Mouse (Mus musculus) neural tube, embryonic 12.5 days (tissue): Measurements from ENCODE around the gene Coq9. TPM values are rescaled to one million over a fixed set of nuclear protein-coding genes. Genes with fewer than 3 reads are reported as not detected.
A peak's percentile ranks its signal among the peaks of the same experiment; 100 is the strongest.

Experiments
- ATAC-seq: fragments of 200-750 bp; cut with Nextera tagmentation; 2 replicates; pipeline ENCODE4 v1.8.0; 2017; ENCODE audit warnings: low read depth, mild to moderate bottlenecking, moderate TSS enrichment, moderate library complexity; ENCODE audit not compliant: low FRiP score
- H3K27ac ChIP-seq: fragments of 300-500 bp; sonication (generic); 2 replicates; pipeline ENCODE4 v1.5.1; 2016
- H3K27me3 ChIP-seq: fragments of 300-500 bp; sonication (generic); replicated peaks from 2 replicates; pipeline ENCODE4 v1.6.1; 2016; ENCODE audit warnings: mild to moderate bottlenecking
- H3K36me3 ChIP-seq: fragments of 300-500 bp; sonication (generic); 2 replicates; pipeline ENCODE4 v1.6.1; 2016; ENCODE audit warnings: mild to moderate bottlenecking
- H3K4me1 ChIP-seq: fragments of 300-500 bp; sonication (generic); 2 replicates; pipeline ENCODE4 v1.6.1; 2016
- H3K4me2 ChIP-seq: fragments of 300-500 bp; sonication (generic); replicated peaks from 2 replicates; pipeline ENCODE4 v1.6.1; 2016; ENCODE audit warnings: mild to moderate bottlenecking
- H3K4me3 ChIP-seq: fragments of 300-500 bp; sonication (generic); 2 replicates; pipeline ENCODE4 v1.5.1; 2016
- H3K9ac ChIP-seq: fragments of 300-500 bp; sonication (generic); 2 replicates; pipeline ENCODE4 v1.6.1; 2016; ENCODE audit warnings: mild to moderate bottlenecking
- H3K9me3 ChIP-seq: fragments of 300-500 bp; sonication (generic); 2 replicates; pipeline ENCODE4 v1.6.1; 2016; ENCODE audit warnings: mild to moderate bottlenecking
- WGBS: fragments of 180-500 bp; shearing (Covaris S2); methylation state at CpG from one replicate; pipeline ENCODE4 v1.1.7; 2016; 5-methylcytosine and 5-hydroxymethylcytosine counted together
- polyA plus RNA-seq: library from polyadenylated mRNA; unstranded; fragments of >200 nt; fragmentation: Nextera tagmentation; extraction: Ambion mirVana; gene quantifications from 2 replicates; pipeline ENCODE4 v1.2.1, GENCODE M21; 2016

The Coq9 gene
- polyA plus RNA-seq, 1 experiment from 2014 or later: 52.3 TPM

GRCm38 (mm10) chr8:94808372-94808771 is 29.7 kb upstream of the Coq9 start:
- Histone ChIP-seq H3K27ac (no peak overlapping the region), H3K4me2 (no peak overlapping the region), H3K9me3 (no peaks in the 10 kb centered on the region), H3K9ac (no peak overlapping the region), H3K4me1 (peaks cover 5% of the 10 kb centered on the region; the same call in 1 of the 2 replicates), H3K27me3 (no peaks in the 10 kb centered on the region), H3K4me3 (no peak overlapping the region), H3K36me3 (no peaks in the 10 kb centered on the region)
- no peak for ATAC-seq
- WGBS: 88% methylated on average over 6 of the region's 6 CpGs

GRCm38 (mm10) chr8:94810153-94810552 is 28.0 kb upstream of the Coq9 start, which contains the start of gene Ccl17:
Gene Ccl17, plus strand, starts transcription at chr8:94810453.
- no peak within 1 kb of the TSS for H3K9ac ChIP-seq

GRCm38 (mm10) chr8:94810855-94811254 is 27.3 kb upstream of the Coq9 start:
- Histone ChIP-seq H3K4me1 (peaks cover 5% of the 10 kb centered on the region; the same call in 1 of the 2 replicates), H3K4me3 (no peak overlapping the region), H3K27ac (no peak overlapping the region), H3K9ac (no peak overlapping the region), H3K9me3 (no peaks in the 10 kb centered on the region), H3K27me3 (no peaks in the 10 kb centered on the region), H3K4me2 (no peak overlapping the region), H3K36me3 (no peaks in the 10 kb centered on the region)
- no peak for ATAC-seq
- 83% methylated on average over 5 of the region's 5 CpGs for WGBS

More at GRCm38 (mm10) chr8:94810153-94810552, 28.0 kb upstream of the Coq9 start, which contains the start of gene Ccl17:
- H3K4me3 ChIP-seq: no peak within 1 kb of the TSS
- peaks cover 5% of the 10 kb centered on the region; the same call in 1 of the 2 replicates for H3K4me1 ChIP-seq
- no peaks in the 10 kb centered on the region for H3K36me3 ChIP-seq
- no peak within 1 kb of the TSS for H3K4me2 ChIP-seq
- ATAC-seq: no peak
- no peaks in the 10 kb centered on the region for H3K27me3 ChIP-seq
- 68% methylated on average over 3 of the region's 3 CpGs for WGBS
- H3K9me3 ChIP-seq: no peaks in the 10 kb centered on the region
- no peak within 1 kb of the TSS for H3K27ac ChIP-seq

GRCm38 (mm10) chr8:94811654-94812053 is 26.5 kb upstream of the Coq9 start:
- WGBS: 72% methylated on average over 6 of the region's 6 CpGs
- H3K4me3 ChIP-seq: no peak overlapping the region
- ATAC-seq: no peak
- H3K27ac ChIP-seq: no peak overlapping the region
- no peaks in the 10 kb centered on the region for H3K27me3 ChIP-seq
- H3K36me3 ChIP-seq: no peaks in the 10 kb centered on the region
- H3K4me1 ChIP-seq: peaks cover 5% of the 10 kb centered on the region; the same call in 1 of the 2 replicates
- H3K9ac ChIP-seq: no peak overlapping the region
- H3K4me2 ChIP-seq: no peak overlapping the region
- H3K9me3 ChIP-seq: no peaks in the 10 kb centered on the region

- WGBS: 30% methylated on average over 6 of the region's 6 CpGs
- H3K9ac ChIP-seq: no peak overlapping the region
- ATAC-seq: peak; percentile 58
- H3K4me3 ChIP-seq: no peak overlapping the region
- H3K9me3 ChIP-seq: no peaks in the 10 kb centered on the region
- no peaks in the 10 kb centered on the region for H3K36me3 ChIP-seq
- H3K27ac ChIP-seq: no peak overlapping the region
- peak overlapping the region; percentile 43 for H3K4me2 ChIP-seq
- no peaks in the 10 kb centered on the region for H3K27me3 ChIP-seq
- H3K4me1 ChIP-seq: peaks cover 5% of the 10 kb centered on the region; the same call in 1 of the 2 replicates
Measured at GRCm38 (mm10) chr8:94812645-94813098, 25.4 kb upstream of the Coq9 start.

- no peak overlapping the region for H3K9ac ChIP-seq
- H3K4me1 ChIP-seq: peaks cover 5% of the 10 kb centered on the region; the same call in 1 of the 2 replicates
- H3K36me3 ChIP-seq: no peaks in the 10 kb centered on the region
- no peak for ATAC-seq
- H3K4me3 ChIP-seq: no peak overlapping the region
- 0% methylated on average over 1 of the region's 1 CpGs for WGBS
- H3K4me2 ChIP-seq: no peak overlapping the region
- H3K9me3 ChIP-seq: no peaks in the 10 kb centered on the region
- H3K27ac ChIP-seq: no peak overlapping the region
- no peaks in the 10 kb centered on the region for H3K27me3 ChIP-seq
Measured at GRCm38 (mm10) chr8:94814556-94814955, 23.6 kb upstream of the Coq9 start.

GRCm38 (mm10) chr8:94817933-94818332 is 20.2 kb upstream of the Coq9 start:
- Histone ChIP-seq H3K4me2 (no peak overlapping the region), H3K9ac (no peak overlapping the region), H3K4me3 (no peak overlapping the region), H3K4me1 (no peaks in the 10 kb centered on the region), H3K27me3 (no peaks in the 10 kb centered on the region), H3K9me3 (no peaks in the 10 kb centered on the region), H3K36me3 (peaks cover 20% of the 10 kb centered on the region), H3K27ac (no peak overlapping the region)
- WGBS: 93% methylated on average over 11 of the region's 11 CpGs
- no peak for ATAC-seq

GRCm38 (mm10) chr8:94819671-94820179 is 18.4 kb upstream of the Coq9 start:
- Histone ChIP-seq H3K36me3 (peaks cover 36% of the 10 kb centered on the region), H3K4me3 (no peak overlapping the region), H3K9ac (no peak overlapping the region), H3K27me3 (no peaks in the 10 kb centered on the region), H3K9me3 (no peaks in the 10 kb centered on the region), H3K27ac (no peak overlapping the region), H3K4me2 (no peak overlapping the region), H3K4me1 (no peaks in the 10 kb centered on the region)
- ATAC-seq: no peak
- 83% methylated on average over 6 of the region's 6 CpGs for WGBS

GRCm38 (mm10) chr8:94820553-94820952 is 17.6 kb upstream of the Coq9 start:
- 92% methylated on average over 7 of the region's 7 CpGs for WGBS
- H3K9me3 ChIP-seq: no peaks in the 10 kb centered on the region
- no peak overlapping the region for H3K4me3 ChIP-seq
- H3K27me3 ChIP-seq: no peaks in the 10 kb centered on the region
- H3K4me1 ChIP-seq: no peaks in the 10 kb centered on the region
- H3K36me3 ChIP-seq: peaks cover 43% of the 10 kb centered on the region
- ATAC-seq: no peak
- no peak overlapping the region for H3K9ac ChIP-seq
- H3K27ac ChIP-seq: no peak overlapping the region
- no peak overlapping the region for H3K4me2 ChIP-seq

- Histone ChIP-seq H3K4me1 (no peaks in the 10 kb centered on the region), H3K27me3 (no peaks in the 10 kb centered on the region), H3K9me3 (no peaks in the 10 kb centered on the region), H3K27ac (no peak overlapping the region), H3K4me3 (no peak overlapping the region), H3K9ac (no peak overlapping the region), H3K4me2 (no peak overlapping the region), H3K36me3 (peaks cover 46% of the 10 kb centered on the region)
- 92% methylated on average over 2 of the region's 2 CpGs for WGBS
- ATAC-seq: no peak
Measured at GRCm38 (mm10) chr8:94821381-94821780, 16.7 kb upstream of the Coq9 start.

- Histone ChIP-seq H3K4me2 (no peak overlapping the region), H3K27ac (no peak overlapping the region), H3K27me3 (no peaks in the 10 kb centered on the region), H3K4me1 (no peaks in the 10 kb centered on the region), H3K36me3 (peaks cover 58% of the 10 kb centered on the region), H3K9me3 (no peaks in the 10 kb centered on the region), H3K4me3 (no peak overlapping the region), H3K9ac (no peak overlapping the region)
- WGBS: 82% methylated on average over 23 of the region's 23 CpGs
- peak; percentile 50; the same call in 1 of the 2 replicates for ATAC-seq
Measured at GRCm38 (mm10) chr8:94822637-94823560, 15.2 kb upstream of the Coq9 start.

GRCm38 (mm10) chr8:94825170-94825569 is 13.0 kb upstream of the Coq9 start:
- H3K9ac ChIP-seq: no peak overlapping the region
- H3K36me3 ChIP-seq: peaks cover 74% of the 10 kb centered on the region
- H3K27ac ChIP-seq: no peak overlapping the region
- H3K4me1 ChIP-seq: no peaks in the 10 kb centered on the region
- H3K9me3 ChIP-seq: no peaks in the 10 kb centered on the region
- WGBS: 87% methylated on average over 6 of the region's 6 CpGs
- H3K27me3 ChIP-seq: no peaks in the 10 kb centered on the region
- H3K4me3 ChIP-seq: no peak overlapping the region
- no peak overlapping the region for H3K4me2 ChIP-seq
- ATAC-seq: no peak
